In genomic region chr10:127177719-127178118, GRCm38 (mm10) we compare ENCODE assay signal across 8 mouse cellular contexts. TPM values are rescaled to one million over a fixed set of nuclear protein-coding genes. Genes with fewer than 3 reads are reported as not detected.
DNase-seq lines count a peak whose midpoint lies in the region; ATAC-seq lines count a peak whose summit lies in the region.

No protein-coding gene starts in this region.

- peaks cover 23% of the 10 kb centered on the region for H3K4me1 ChIP-seq in hindbrain, embryonic 12.5 days

- peak; percentile 48 for ATAC-seq in hindbrain, embryonic 12.5 days (ENCODE audit: low FRiP score)

- peak overlapping the region; percentile 46 for H3K4me2 ChIP-seq in hindbrain, embryonic 12.5 days (replicated peaks)

- peak overlapping the region; percentile 20 for H3K4me3 ChIP-seq in hindbrain, embryonic 12.5 days

- peaks cover 88% of the 10 kb centered on the region for H3K27me3 ChIP-seq in hindbrain, embryonic 12.5 days

- peak; percentile 69 for DNase-seq in ovary, postnatal 14 days (ENCODE audit: low spot score)
- DNase-seq in ovary, postnatal 10 days (ENCODE audit: low spot score): no peak
- peak; percentile 88 to 92 for DNase-seq in cerebellum, postnatal 14 days
- peak; percentile 34 to 69 for DNase-seq in frontal cortex, postnatal 10 days (ENCODE audit: low spot score in 2 of 2)
- peak; percentile 76 to 79 for DNase-seq in layer of hippocampus, postnatal 36 days
- peak; percentile 85 for DNase-seq in lung, postnatal 36 days
- peak; percentile 85 to 87 for DNase-seq in right cerebral cortex, adult 2 months (ENCODE audit: low spot score in 2 of 2)

- WGBS in hindbrain, embryonic 12.5 days: 1% methylated on average over 23 of the region's 23 CpGs

- H3K9me3 ChIP-seq in hindbrain, embryonic 12.5 days (replicated peaks): no peaks in the 10 kb centered on the region

- no peak overlapping the region for H3K9ac ChIP-seq in hindbrain, embryonic 12.5 days

- 0 out of 2 replicates have a peak, but pooled peaks cover 6% of the 10 kb centered on the region for H3K36me3 ChIP-seq in hindbrain, embryonic 12.5 days

- no peak overlapping the region for H3K27ac ChIP-seq in hindbrain, embryonic 12.5 days

RNA-seq across cellular contexts. Expression of gene Slc26a10, which starts 2.7 kb away (rescaled TPM):
- polyA plus RNA-seq in hindbrain, embryonic 12.5 days (2016; fragmentation: Nextera tagmentation; extraction: Ambion mirVana): 1.2 and 2.2 TPM in 2 replicates
- 10 to 100 TPM; 15.6 to 27.2 TPM for total RNA-seq in layer of hippocampus, postnatal 36 days (2021)

RNA-seq across cellular contexts. Expression of gene Arhgef25, which starts 12.2 kb away (rescaled TPM):
- 52.2 and 61.4 TPM in 2 replicates for polyA plus RNA-seq in hindbrain, embryonic 12.5 days (2016; fragmentation: Nextera tagmentation; extraction: Ambion mirVana)
- 100 to 1,000 TPM; 359 to 363 TPM for total RNA-seq in layer of hippocampus, postnatal 36 days (2021)

RNA-seq across cellular contexts. Expression of gene B4galnt1, which starts 12.7 kb away (rescaled TPM):
- 21.6 and 25.8 TPM in 2 replicates for polyA plus RNA-seq in hindbrain, embryonic 12.5 days (2016; fragmentation: Nextera tagmentation; extraction: Ambion mirVana)
- total RNA-seq in layer of hippocampus, postnatal 36 days (2021): 100 to 1,000 TPM; 115 to 123 TPM

RNA-seq across cellular contexts. Expression of gene Dtx3, which starts 17.8 kb away (rescaled TPM):
- 199 and 203 TPM in 2 replicates for polyA plus RNA-seq in hindbrain, embryonic 12.5 days (2016; fragmentation: Nextera tagmentation; extraction: Ambion mirVana)
- 100 to 1,000 TPM; 238 TPM for total RNA-seq in layer of hippocampus, postnatal 36 days (2021)

RNA-seq across cellular contexts. Expression of gene Pip4k2c, which starts 33.7 kb away (rescaled TPM):
- 23.2 and 24.9 TPM in 2 replicates for polyA plus RNA-seq in hindbrain, embryonic 12.5 days (2016; fragmentation: Nextera tagmentation; extraction: Ambion mirVana)
- total RNA-seq in layer of hippocampus, postnatal 36 days (2021): 10 to 100 TPM; 91.1 to 95.7 TPM
